Mouse (Mus musculus) MEL (cell line): ENCODE data around the gene Itpka. TPM values are rescaled to one million over a fixed set of nuclear protein-coding genes. Genes with fewer than 3 reads are reported as not detected.
A peak's percentile ranks its signal among the peaks of the same experiment; 100 is the strongest.

Experiments
- DNase-seq: peaks from one replicate; pipeline ENCODE4 v3.0.0; 2011; ENCODE audit warnings: low read depth, low spot score
- H3K27ac ChIP-seq: 2 replicates; pipeline ENCODE4 v1.5.1; 2012; ENCODE audit warnings: low read depth, mild to moderate bottlenecking, control low read depth, low read length, moderate library complexity; ENCODE audit not compliant: control insufficient read depth
- H3K27me3 ChIP-seq, 2 experiments: fragments of 150-350 bp in 1 of 2; sonication (generic) in 1 of 2; 2 replicates each; pipeline ENCODE4 v1.6.1; 2012; ENCODE audit warnings: low read length in 2 of 2, mild to moderate bottlenecking in 2 of 2, improper control_type of control experiment in 1 of 2, moderate library complexity in 1 of 2; ENCODE audit not compliant: insufficient read depth in 2 of 2, control insufficient read depth in 1 of 2
- H3K36me3 ChIP-seq, 2 experiments: 2 replicates each; pipeline ENCODE4 v1.6.1; 2012 to 2014; ENCODE audit warnings: low read length in 2 of 2, improper control_type of control experiment in 1 of 2, inconsistent platforms in 1 of 2, mild to moderate bottlenecking in 1 of 2; ENCODE audit not compliant: insufficient read depth in 2 of 2, control insufficient read depth in 1 of 2
- H3K4me1 ChIP-seq, 2 experiments: fragments of 150-350 bp in 1 of 2; sonication (generic) in 1 of 2; 2 replicates each; pipeline ENCODE4 v1.6.1; 2012; ENCODE audit warnings: low read length in 2 of 2, improper control_type of control experiment in 1 of 2, mild to moderate bottlenecking in 1 of 2; ENCODE audit not compliant: insufficient read depth in 2 of 2, control insufficient read depth in 1 of 2
- H3K4me3 ChIP-seq, 2 experiments: fragments of 150-350 bp in 1 of 2; sonication (generic) in 1 of 2; 2 replicates each; pipeline ENCODE4 v1.5.1; 2012; ENCODE audit warnings: low read depth in 2 of 2, low read length in 2 of 2, mild to moderate bottlenecking in 2 of 2, moderate library complexity in 2 of 2, control low read depth in 1 of 2, improper control_type of control experiment in 1 of 2; ENCODE audit not compliant: control insufficient read depth in 1 of 2, insufficient read depth in 1 of 2
- H3K79me2 ChIP-seq: 2 replicates; pipeline ENCODE4 v1.6.1; 2012; ENCODE audit warnings: mild to moderate bottlenecking, low read length, moderate library complexity; ENCODE audit not compliant: control insufficient read depth, poor library complexity, insufficient read depth
- H3K9ac ChIP-seq: 2 replicates; pipeline ENCODE4 v1.6.1; 2012; ENCODE audit warnings: low read depth, mild to moderate bottlenecking, control low read depth, low read length, moderate library complexity; ENCODE audit not compliant: control insufficient read depth, poor library complexity, severe bottlenecking
- H3K9me3 ChIP-seq: fragments of 150-350 bp; sonication (generic); replicated peaks from 2 replicates; pipeline ENCODE4 v1.6.1; 2012; ENCODE audit warnings: mild to moderate bottlenecking, low read length, improper control_type of control experiment, moderate library complexity; ENCODE audit not compliant: insufficient read depth
- CHD2 ChIP-seq: IDR thresholded peaks from 2 replicates; pipeline ENCODE4 v1.6.1; 2011; ENCODE audit warnings: low read length, improper control_type of control experiment
- E2F4 ChIP-seq: IDR thresholded peaks from 2 replicates; pipeline ENCODE4 v1.6.1; 2011; ENCODE audit warnings: low read depth, low read length, improper control_type of control experiment, borderline replicate concordance
- ELF1 ChIP-seq: IDR thresholded peaks from 2 replicates; pipeline ENCODE4 v1.6.1; 2014; ENCODE audit warnings: low read depth, mild to moderate bottlenecking, inconsistent platforms, low read length, improper control_type of control experiment, moderate library complexity
- EP300 ChIP-seq, 2 experiments: IDR thresholded peaks; 2 replicates each; pipeline ENCODE4 v1.6.1; 2011; ENCODE audit warnings: improper control_type of control experiment in 2 of 2, low read length in 2 of 2, low read depth in 1 of 2, mild to moderate bottlenecking in 1 of 2
- GABPA ChIP-seq: IDR thresholded peaks from 2 replicates; pipeline ENCODE4 v1.6.1; 2012; ENCODE audit warnings: low read depth, mild to moderate bottlenecking, inconsistent platforms, low read length, improper control_type of control experiment, moderate library complexity
- GATA1 ChIP-seq: IDR thresholded peaks from 2 replicates; pipeline ENCODE4 v1.6.1; 2011; ENCODE audit warnings: low read depth, low read length, improper control_type of control experiment
- HCFC1 ChIP-seq: IDR thresholded peaks from 2 replicates; pipeline ENCODE4 v1.6.1; 2012; ENCODE audit warnings: low read depth, mild to moderate bottlenecking, inconsistent platforms, low read length, improper control_type of control experiment, moderate library complexity
- JUND ChIP-seq: IDR thresholded peaks from 2 replicates; pipeline ENCODE4 v1.6.1; 2011; ENCODE audit warnings: low read depth, mild to moderate bottlenecking, improper control_type of control experiment, low read length
- KAT2A ChIP-seq: conservative IDR thresholded peaks from 2 replicates; pipeline ENCODE4 v1.6.1; 2012; ENCODE audit warnings: low read depth, low read length, improper control_type of control experiment, inconsistent platforms
- MAFK ChIP-seq: IDR thresholded peaks from 2 replicates; pipeline ENCODE4 v1.6.1; 2011; ENCODE audit warnings: low read depth, mild to moderate bottlenecking, low read length, improper control_type of control experiment, borderline replicate concordance
- MAZ ChIP-seq: IDR thresholded peaks from 2 replicates; pipeline ENCODE4 v1.6.1; 2012; ENCODE audit warnings: low read depth, mild to moderate bottlenecking, inconsistent platforms, low read length, improper control_type of control experiment
- MEF2A ChIP-seq: IDR thresholded peaks from 2 replicates; pipeline ENCODE4 v1.6.1; 2014; ENCODE audit warnings: low read depth, mild to moderate bottlenecking, inconsistent platforms, low read length, improper control_type of control experiment; ENCODE audit not compliant: poor library complexity, insufficient replicate concordance, severe bottlenecking; ENCODE audit errors: extremely low read depth
- MXI1 ChIP-seq: IDR thresholded peaks from 2 replicates; pipeline ENCODE4 v1.6.1; 2011; ENCODE audit warnings: mild to moderate bottlenecking, low read depth, low read length, improper control_type of control experiment
- MYC ChIP-seq: IDR thresholded peaks from 2 replicates; pipeline ENCODE4 v1.6.1; 2011; ENCODE audit warnings: low read depth, mild to moderate bottlenecking, low read length, improper control_type of control experiment, moderate library complexity
- NELFE ChIP-seq: IDR thresholded peaks from 2 replicates; pipeline ENCODE4 v1.6.1; 2011; ENCODE audit warnings: low read depth, low read length, improper control_type of control experiment
- NRF1 ChIP-seq: IDR thresholded peaks from 2 replicates; pipeline ENCODE4 v1.6.1; 2014; ENCODE audit warnings: low read depth, mild to moderate bottlenecking, inconsistent platforms, low read length, improper control_type of control experiment, moderate library complexity; ENCODE audit not compliant: poor library complexity, insufficient read depth, severe bottlenecking
- POLR2A ChIP-seq, 2 experiments: IDR thresholded peaks; 2 replicates each; pipeline ENCODE4 v1.6.1; 2011 to 2012; ENCODE audit warnings: low read length in 2 of 2, mild to moderate bottlenecking in 2 of 2, control low read depth in 1 of 2, improper control_type of control experiment in 1 of 2, low read depth in 1 of 2, moderate library complexity in 1 of 2; ENCODE audit not compliant: control insufficient read depth in 1 of 2, insufficient read depth in 1 of 2, poor library complexity in 1 of 2
- RAD21 ChIP-seq: IDR thresholded peaks from 2 replicates; pipeline ENCODE4 v1.6.1; 2011; ENCODE audit warnings: mild to moderate bottlenecking, low read depth, low read length, improper control_type of control experiment
- SIN3A ChIP-seq: IDR thresholded peaks from 2 replicates; pipeline ENCODE4 v1.6.1; 2012; ENCODE audit warnings: low read length, improper control_type of control experiment, inconsistent platforms
- SMC3 ChIP-seq: IDR thresholded peaks from 2 replicates; pipeline ENCODE4 v1.6.1; 2011; ENCODE audit warnings: low read depth, low read length, improper control_type of control experiment
- UBTF ChIP-seq: IDR thresholded peaks from 2 replicates; pipeline ENCODE4 v1.6.1; 2012; ENCODE audit warnings: low read depth, mild to moderate bottlenecking, inconsistent platforms, low read length, improper control_type of control experiment, moderate library complexity, borderline replicate concordance; ENCODE audit not compliant: insufficient read depth
- USF1 ChIP-seq: IDR thresholded peaks from 2 replicates; pipeline ENCODE4 v1.6.1; 2014; ENCODE audit warnings: low read depth, mild to moderate bottlenecking, inconsistent platforms, low read length, improper control_type of control experiment, moderate library complexity
- ZKSCAN1 ChIP-seq: IDR thresholded peaks from 2 replicates; pipeline ENCODE4 v1.6.1; 2012; ENCODE audit warnings: low read depth, mild to moderate bottlenecking, inconsistent platforms, low read length, improper control_type of control experiment, moderate library complexity
- polyA plus RNA-seq, 2 experiments: library from polyadenylated mRNA; stranded (reverse) in 1 of 2; unstranded in 1 of 2; fragments of >175 nt in 1 of 2; fragments of >200 nt in 1 of 2; gene quantifications; 2 replicates each; pipeline versions ENCODE4 v1.2.1 to v1.2.4; 2012; ENCODE audit warnings: low replicate concordance in 2 of 2, low read depth in 1 of 2; ENCODE audit not compliant: insufficient read length in 2 of 2, insufficient read depth in 1 of 2, missing spikeins in 1 of 2
- total RNA-seq: library from RNA; depleted of rRNA; stranded (reverse); fragments of 300-350 nt; gene quantifications from 2 replicates; pipeline ENCODE4 v1.2.3, GENCODE M21; 2012

Gene Itpka
- total and polyA plus RNA-seq, 3 experiments = 2.1 to 3.1 TPM; not detected in 1

DNA sequence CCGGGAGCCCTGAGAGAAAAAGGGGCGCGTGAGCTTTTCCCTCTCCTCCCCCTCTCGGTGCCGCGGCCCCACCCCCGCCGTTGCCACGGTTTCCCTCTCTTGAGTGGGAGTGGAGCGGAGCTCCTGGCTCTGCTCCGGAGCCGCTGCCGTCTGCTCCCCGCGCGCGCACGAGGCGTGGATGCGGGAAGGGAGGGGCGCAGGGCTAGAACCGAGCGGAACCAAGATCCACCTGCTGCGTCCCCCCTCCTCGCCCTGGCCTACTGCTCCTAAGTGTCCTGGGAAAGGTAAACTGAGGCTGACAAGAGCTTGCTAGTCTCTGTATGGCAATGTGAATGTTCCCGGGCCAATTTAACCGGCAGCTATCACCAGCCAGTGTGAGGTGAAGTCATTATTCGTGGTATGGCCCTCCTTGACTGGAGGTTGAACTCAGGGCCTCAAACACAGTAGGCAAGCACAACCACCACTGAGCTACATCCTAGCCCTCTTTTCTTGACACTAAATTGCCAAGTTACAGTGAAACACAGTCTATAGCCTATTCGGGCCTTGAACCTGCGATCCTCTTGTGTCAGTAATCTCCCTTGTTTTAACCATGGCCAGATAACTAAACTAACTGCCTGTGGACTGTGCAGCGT, 1.2 kb downstream of the Itpka start:
- Histone ChIP-seq H3K4me1 (peaks cover 0 to 3% of the 10 kb centered on the region in 2 experiments; a peak in 1 of 4 replicates), H3K9me3 (no peaks in the 10 kb centered on the region), H3K9ac (peak overlapping the region; percentile 66), H3K27ac (no peak overlapping the region), H3K27me3 (no peaks in the 10 kb centered on the region), H3K36me3 (no peaks in the 10 kb centered on the region; a peak in 1 of 4 replicates), H3K79me2 (peaks cover 3% of the 10 kb centered on the region; the same call in 1 of the 2 replicates), H3K4me3 (peak overlapping the region; percentile 60 to 98)
- no peak for TF ChIP-seq CHD2
- TF ChIP-seq HCFC1 = no peak
- no peak for TF ChIP-seq SIN3A
- no peak for TF ChIP-seq RAD21
- TF ChIP-seq ZKSCAN1 = no peak
- no peak for TF ChIP-seq UBTF
- no peak for TF ChIP-seq GATA1
- no peak for TF ChIP-seq KAT2A
- TF ChIP-seq POLR2A (IDR thresholded peaks at IDR 0.05; ENCODE audit: control insufficient read depth in 1 of 2, insufficient read depth in 1 of 2, low read depth in 1 of 2, low read length in 2 of 2, poor library complexity in 1 of 2) = no peak
- no peak for TF ChIP-seq MAFK
- TF ChIP-seq JUND = no peak
- no peak for TF ChIP-seq EP300 (IDR thresholded peaks at IDR 0.05; ENCODE audit: low read depth in 1 of 2, low read length in 2 of 2)
- no peak for TF ChIP-seq ELF1
- TF ChIP-seq GABPA = no peak
- TF ChIP-seq MAZ = no peak
- TF ChIP-seq MYC = no peak
- TF ChIP-seq E2F4 = no peak
- DNase-seq = no peak

GRCm38 (mm10) chr2:119743808-119744162, 1.6 kb downstream of the Itpka start:
- no peak overlapping the region for H3K9ac ChIP-seq
- DNase-seq = no peak
- no peaks in the 10 kb centered on the region; a peak in 1 of 4 replicates for H3K36me3 ChIP-seq
- no peak overlapping the region for H3K4me3 ChIP-seq
- peaks cover 0 to 3% of the 10 kb centered on the region in 2 experiments; a peak in 1 of 4 replicates for H3K4me1 ChIP-seq
- peaks cover 3% of the 10 kb centered on the region; the same call in 1 of the 2 replicates for H3K79me2 ChIP-seq
- H3K9me3 ChIP-seq = no peaks in the 10 kb centered on the region
- H3K27ac ChIP-seq = no peak overlapping the region
- H3K27me3 ChIP-seq = no peaks in the 10 kb centered on the region
- TF ChIP-seq KAT2A (no peak), JUND (no peak), MAZ (no peak), SMC3 (no peak), MEF2A (no peak), USF1 (no peak), NELFE (no peak), MXI1 (no peak), NRF1 (no peak), RAD21 (no peak)
